Mouse (Mus musculus) neural tube, embryonic 10.5 days (tissue): Measurements from ENCODE around the gene Npb.
A peak's percentile ranks its signal among the peaks of the same experiment; 100 is the strongest.
"Not testable (repeated sequence)": the region's sequence is repeated elsewhere in the genome, so short reads cannot be mapped to it uniquely, and the experiment has no call there.

ENCODE experiments used
- DNase-seq: peaks from one replicate; pipeline ENCODE4 v3.0.0-alpha.2; 2017; ENCODE audit warnings: low spot score; ENCODE audit errors: extremely low spot score

Npb gene

GRCm38 (mm10) chr11:120608241-120609034 lies at the start of gene Npb:
TSS of gene Npb (plus strand) at chr11:120608477.
- DNase-seq = peak; percentile 41

GRCm38 (mm10) chr11:120558843-120559242 lies 49.4 kb upstream of the Npb start:
- DNase-seq = not testable (repeated sequence)

GRCm38 (mm10) chr11:120560952-120561728 lies 47.1 kb upstream of the Npb start:
- DNase-seq = no peak

GRCm38 (mm10) chr11:120562949-120563348 lies 45.3 kb upstream of the Npb start:
- DNase-seq = no peak

DNA sequence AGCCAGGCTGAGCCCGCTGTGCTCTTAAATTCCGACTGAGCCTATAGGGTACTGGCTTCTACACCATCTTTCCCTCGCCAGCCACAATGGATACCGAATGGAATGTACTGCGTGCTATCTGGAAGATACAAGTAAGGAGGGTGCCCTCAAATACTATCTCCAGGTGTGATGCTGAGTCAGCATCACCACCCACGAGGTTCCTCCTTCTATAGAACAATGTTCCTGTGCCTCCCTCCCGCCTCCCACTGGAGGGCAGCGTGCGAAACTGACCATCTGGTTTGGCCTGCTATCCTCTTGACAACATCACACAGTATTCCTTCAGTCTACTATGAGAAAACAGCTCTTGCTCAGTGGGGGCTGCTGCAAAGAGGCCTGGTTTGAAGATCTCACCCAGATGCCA lies 43.2 kb upstream of the Npb start:
- no peak for DNase-seq

DNA sequence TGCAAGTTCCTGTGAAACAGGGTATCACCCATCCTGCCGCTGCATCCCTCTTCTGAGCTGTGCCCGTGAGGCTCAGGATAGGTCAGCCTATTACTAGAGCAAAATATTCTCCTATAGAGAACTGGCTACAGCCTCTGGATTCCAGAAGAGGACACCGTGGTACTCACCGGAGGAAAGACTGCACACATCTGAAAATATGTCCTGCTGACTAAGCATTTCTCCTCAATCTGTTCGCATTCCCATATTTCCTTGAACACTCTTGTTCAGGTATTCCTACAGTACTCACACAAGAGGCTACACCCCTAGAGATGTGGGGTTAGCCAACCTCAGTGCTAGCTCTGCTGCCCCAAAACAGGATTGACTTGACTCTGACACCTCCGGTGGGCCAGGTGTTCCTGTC lies 40.0 kb upstream of the Npb start:
- DNase-seq = no peak

DNA sequence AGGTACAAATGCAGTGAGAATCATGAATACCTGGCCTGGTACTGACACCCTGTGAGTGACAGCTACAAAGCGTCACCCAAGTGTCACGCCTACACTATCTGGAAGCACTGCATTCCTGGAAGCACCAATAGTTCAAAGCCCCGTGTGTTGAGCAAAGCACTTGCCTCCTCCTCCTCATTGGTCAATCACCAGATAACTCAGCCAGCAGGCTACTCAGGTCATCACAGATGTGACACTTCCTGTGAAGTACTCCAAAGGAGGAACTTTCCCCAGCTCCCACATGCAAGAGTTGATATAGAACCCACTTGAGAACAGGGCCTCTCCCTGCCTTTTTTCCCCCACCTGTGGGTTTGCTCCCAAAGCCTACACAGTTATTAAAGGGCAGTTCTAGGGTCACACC lies 37.2 kb upstream of the Npb start:
- DNase-seq = no peak

GRCm38 (mm10) chr11:120571754-120572416 lies 36.4 kb upstream of the Npb start:
- DNase-seq = no peak

DNA sequence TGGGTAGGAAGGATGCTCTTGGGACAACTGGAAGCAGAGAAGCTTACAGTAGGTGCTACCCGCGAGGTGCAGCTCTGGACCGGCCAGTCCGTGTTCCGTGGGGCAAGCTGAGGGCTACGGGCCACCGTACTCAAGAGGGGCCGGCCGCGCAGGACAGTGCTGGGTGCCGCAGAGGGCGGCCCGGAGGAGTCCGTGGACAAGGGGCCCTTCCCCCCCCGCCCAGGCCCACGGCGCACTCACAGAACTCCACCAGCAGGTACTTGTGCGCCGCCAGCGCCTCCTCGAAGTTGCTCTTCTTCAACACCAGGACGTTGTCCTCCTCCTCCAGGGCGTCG lies 35.9 kb upstream of the Npb start:
- no peak for DNase-seq

DNA sequence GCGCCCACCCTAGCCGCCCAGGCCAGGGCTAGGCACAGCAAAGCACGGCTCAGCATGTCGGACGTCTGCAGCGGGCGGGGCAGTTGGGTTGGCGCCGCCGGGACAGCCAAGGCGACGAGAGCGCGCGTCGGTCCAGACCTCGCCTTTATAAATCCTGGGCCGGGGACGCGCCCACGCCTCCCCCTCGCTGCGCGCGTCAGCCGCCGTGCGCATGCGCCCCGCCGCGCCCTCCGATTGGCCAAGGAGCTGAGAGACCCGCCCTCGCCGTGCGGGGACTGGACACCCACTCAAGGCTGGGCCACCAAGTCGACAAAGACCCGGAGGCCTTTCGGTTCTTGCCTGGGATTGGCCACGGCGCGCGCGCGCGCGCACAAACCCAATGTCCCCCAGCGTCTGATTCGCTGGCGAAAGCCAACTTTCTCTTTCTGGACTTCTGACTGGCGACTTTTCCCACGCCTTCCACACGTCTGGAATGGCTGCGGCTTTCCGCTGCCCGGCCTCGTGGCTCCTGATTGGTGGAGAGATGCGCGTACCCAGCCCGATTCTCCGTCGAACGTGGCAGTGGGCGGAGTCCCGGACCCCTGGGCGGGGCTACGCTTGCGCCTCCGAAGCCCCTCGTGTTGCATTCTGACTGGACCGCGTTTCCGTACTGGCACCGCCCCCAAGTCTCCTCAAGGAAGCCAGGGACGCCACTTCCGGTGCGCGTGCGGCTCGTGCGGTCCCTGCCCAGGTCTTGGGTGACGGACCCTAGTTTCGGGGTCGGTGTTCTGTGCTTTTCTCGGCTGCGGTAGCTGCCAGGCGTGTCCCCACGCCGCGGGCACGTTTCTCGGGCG lies 35.3 kb upstream of the Npb start, which contains the start of gene P4hb:
P4hb (minus strand) TSS at position 502 of the 833 bp plus-strand sequence.
- DNase-seq = peak; percentile 99

GRCm38 (mm10) chr11:120573585-120574277 lies 34.5 kb upstream of the Npb start:
- DNase-seq = peak; percentile 38

GRCm38 (mm10) chr11:120574278-120574600 lies 34.0 kb upstream of the Npb start:
- DNase-seq = no peak

DNA sequence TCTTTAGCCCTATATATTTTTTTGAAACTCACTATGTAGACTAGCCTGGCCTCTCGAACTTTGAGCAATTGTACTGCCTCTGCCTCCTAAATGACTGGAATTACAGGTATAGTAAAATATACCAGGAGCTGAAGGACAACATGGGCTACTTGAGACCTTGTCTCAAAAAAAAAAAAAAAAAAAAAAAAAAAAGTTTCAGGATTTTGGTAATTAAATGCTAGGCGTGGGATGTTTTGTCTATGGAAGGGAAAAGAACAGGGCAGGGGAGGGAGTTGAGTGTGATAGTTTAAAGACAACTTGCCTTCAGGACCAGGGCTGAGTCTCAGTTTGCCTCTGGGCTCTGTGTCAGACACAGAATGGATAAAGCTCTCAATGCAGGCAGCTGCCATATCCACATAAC lies 33.2 kb upstream of the Npb start:
- DNase-seq = no peak

- DNase-seq = no peak
Measured at GRCm38 (mm10) chr11:120575940-120576339, 32.3 kb upstream of the Npb start.

DNA sequence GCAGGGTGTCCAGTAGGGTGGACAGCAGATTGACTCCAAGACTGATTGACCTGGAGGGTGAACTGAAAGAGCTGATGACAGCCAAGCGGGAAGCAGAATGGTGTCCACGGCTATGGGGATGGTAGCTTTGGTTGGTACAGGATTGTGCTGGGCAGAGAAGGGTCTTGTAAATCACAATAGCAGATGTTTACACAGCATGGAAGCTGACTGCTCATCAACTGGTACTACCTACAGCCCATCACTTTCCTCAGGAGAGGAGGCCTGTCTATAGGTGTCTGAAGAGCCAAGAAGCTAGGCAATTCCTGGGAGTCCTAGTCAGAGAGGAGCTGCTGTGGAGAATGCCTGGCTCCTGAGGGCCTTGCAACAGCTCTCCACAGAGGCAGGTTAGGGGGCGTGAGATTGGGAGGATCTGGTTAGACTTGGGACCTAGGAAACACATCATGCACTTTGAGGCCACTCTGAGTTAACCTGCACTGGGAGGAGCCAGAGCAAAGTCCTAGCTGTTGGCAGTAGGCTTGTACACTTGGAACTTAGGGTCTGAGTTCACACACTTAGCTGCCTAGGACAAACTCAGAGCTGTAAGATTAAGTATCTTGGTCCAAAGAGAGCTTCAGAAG lies 31.8 kb upstream of the Npb start:
- peak; percentile 15 for DNase-seq

DNA sequence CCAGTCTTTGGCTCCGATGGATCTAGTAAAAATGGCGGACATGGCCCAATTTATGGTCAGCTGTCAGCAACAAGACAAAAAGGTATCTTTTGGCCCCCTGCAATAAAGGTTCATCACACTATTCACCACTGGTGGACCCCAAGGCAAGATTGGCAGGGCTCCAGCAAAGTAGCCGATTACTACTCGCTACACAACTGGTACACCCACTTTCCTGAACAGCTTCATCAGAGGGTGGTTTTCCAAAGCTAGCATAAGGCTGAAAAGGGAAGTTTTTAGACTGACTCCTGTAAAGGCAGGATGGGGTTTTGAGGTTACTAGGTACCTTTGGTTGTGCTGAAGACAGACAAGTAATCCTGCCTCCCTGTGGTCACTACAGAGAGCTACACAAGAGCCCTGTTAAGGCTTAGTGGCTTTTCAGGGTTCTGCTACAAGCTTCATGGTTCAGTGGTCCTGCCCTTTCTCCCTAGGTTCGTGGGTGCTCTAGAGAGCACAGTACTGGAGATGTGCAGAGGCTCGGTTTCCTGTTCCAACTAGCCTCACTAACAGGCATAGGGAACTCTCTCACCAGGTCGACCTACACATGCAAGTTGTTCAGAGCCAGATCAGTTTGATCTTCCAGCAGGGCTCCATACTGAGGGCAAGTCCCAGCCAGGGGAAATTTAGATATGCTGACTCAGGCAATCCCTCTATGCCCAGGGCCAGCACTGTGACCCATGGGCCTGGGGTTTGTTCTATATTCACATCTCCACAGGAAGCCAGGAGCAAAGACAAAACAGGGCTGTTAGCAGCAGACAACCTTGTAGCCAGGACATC lies 30.9 kb upstream of the Npb start:
- no peak for DNase-seq

GRCm38 (mm10) chr11:120578024-120578693 lies 30.1 kb upstream of the Npb start:
- no peak for DNase-seq

- no peak for DNase-seq
Measured at GRCm38 (mm10) chr11:120578694-120579243, 29.5 kb upstream of the Npb start.
